Mouse (Mus musculus) large intestine, adult 2 months (tissue): ENCODE results near the gene Sit1. TPM values are rescaled to one million over a fixed set of nuclear protein-coding genes. Genes with fewer than 3 reads are reported as not detected.
"Not testable (repeated sequence)": the region's sequence is repeated elsewhere in the genome, so short reads cannot be mapped to it uniquely, and the experiment has no call there.

Source experiments
- DNase-seq: peaks from one replicate; pipeline ENCODE4 v3.0.0-alpha.2; 2012; ENCODE audit warnings: low read depth, low spot score
- whole genome bisulfite sequencing: fragments of 180-500 bp; shearing (Covaris S2); methylation state at CpG from one replicate; pipeline ENCODE4 v1.1.7; 2018; 5-methylcytosine and 5-hydroxymethylcytosine counted together
- polyA plus RNA-seq: library from polyadenylated mRNA; depleted of rRNA; stranded (reverse); fragments of >200 nt; gene quantifications from 2 replicates; pipeline ENCODE4 v1.2.3, GENCODE M21; 2012

Gene Sit1
- polyA plus RNA-seq, 1 experiment, result 1.8 TPM

- WGBS, result 40% methylated on average over 6 of the region's 6 CpGs
- DNase-seq, result no peak
Observed at GRCm38 (mm10) chr4:43503506-43503905, 20.0 kb upstream of the Sit1 start.

GRCm38 (mm10) chr4:43503041-43503440 is 19.5 kb upstream of the Sit1 start:
- WGBS, result 34% methylated on average over 2 of the region's 2 CpGs
- no peak for DNase-seq

GRCm38 (mm10) chr4:43499407-43500333 is 16.1 kb upstream of the Sit1 start, which contains the start of gene Arhgef39:
Arhgef39 (minus strand) TSS chr4:43499695.
- WGBS, result 4% methylated on average over 50 of the region's 50 CpGs
- DNase-seq, result no peak

- 8% methylated on average over 8 of the region's 8 CpGs for WGBS
Observed at GRCm38 (mm10) chr4:43498983-43499382, 15.4 kb upstream of the Sit1 start.

GRCm38 (mm10) chr4:43497946-43498345 is 14.4 kb upstream of the Sit1 start:
- WGBS, result 77% methylated on average over 4 of the region's 4 CpGs
- DNase-seq, result no peak

More at GRCm38 (mm10) chr4:43498983-43499382, 15.4 kb upstream of the Sit1 start:
- DNase-seq, result no peak

- WGBS, result 91% methylated on average over 8 of the region's 8 CpGs
- no peak for DNase-seq
Observed at GRCm38 (mm10) chr4:43497405-43497804, 13.9 kb upstream of the Sit1 start.

- 71% methylated on average over 6 of the region's 6 CpGs for WGBS
- DNase-seq, result no peak
Observed at GRCm38 (mm10) chr4:43496587-43496986, 13.1 kb upstream of the Sit1 start.

- whole genome bisulfite sequencing, result 3% methylated on average over 9 of the region's 9 CpGs
- no peak for DNase-seq
Observed at GRCm38 (mm10) chr4:43493846-43494240, 10.3 kb upstream of the Sit1 start.

- WGBS, result under 1% methylated on average over 47 of the region's 47 CpGs
- DNase-seq, result no peak
Observed at GRCm38 (mm10) chr4:43493186-43493845, 9.8 kb upstream of the Sit1 start.

- WGBS, result under 1% methylated on average over 25 of the region's 25 CpGs
- DNase-seq, result no peak
Observed at GRCm38 (mm10) chr4:43492821-43493185, 9.3 kb upstream of the Sit1 start, which contains the start of gene Ccdc107. Ccdc107 (plus strand) TSS chr4:43492900.

- no peak for DNase-seq
Observed at GRCm38 (mm10) chr4:43492101-43492820, 8.7 kb upstream of the Sit1 start.

GRCm38 (mm10) chr4:43490801-43491200 is 7.3 kb upstream of the Sit1 start:
- 36% methylated on average over 5 of the region's 5 CpGs for WGBS
- DNase-seq, result no peak

More at GRCm38 (mm10) chr4:43492101-43492820, 8.7 kb upstream of the Sit1 start:
- 20% methylated on average over 12 of the region's 12 CpGs for WGBS

- whole genome bisulfite sequencing, result 97% methylated on average over 3 of the region's 3 CpGs
- DNase-seq, result no peak
Observed at GRCm38 (mm10) chr4:43489611-43490010, 6.1 kb upstream of the Sit1 start.

GRCm38 (mm10) chr4:43485666-43486065 is 2.1 kb upstream of the Sit1 start:
- 92% methylated on average over 5 of the region's 5 CpGs for WGBS
- not testable (repeated sequence) for DNase-seq

- no peak for DNase-seq
- WGBS, result 75% methylated on average over 10 of the region's 10 CpGs
Observed at GRCm38 (mm10) chr4:43482591-43482990, 943 bp downstream of the Sit1 start.

GRCm38 (mm10) chr4:43481894-43482456 is 1.6 kb downstream of the Sit1 start:
- 79% methylated on average over 7 of the region's 7 CpGs for WGBS
- no peak for DNase-seq

GRCm38 (mm10) chr4:43480985-43481384 is 2.5 kb downstream of the Sit1 start:
- 40% methylated on average over 5 of the region's 5 CpGs for WGBS
- peak; percentile 61 for DNase-seq

- no peak for DNase-seq
- WGBS, result 61% methylated on average over 24 of the region's 24 CpGs
Observed at GRCm38 (mm10) chr4:43478906-43479832, 4.4 kb downstream of the Sit1 start.

GRCm38 (mm10) chr4:43478534-43478858 is 5.0 kb downstream of the Sit1 start:
- 47% methylated on average over 8 of the region's 8 CpGs for WGBS

More at GRCm38 (mm10) chr4:43478534-43478858, 5.0 kb downstream of the Sit1 start:
- DNase-seq, result no peak
